Comparison of ENCODE assay signal across 18 mouse cellular contexts in genomic region chr17:35147348-35147747, GRCm38 (mm10). TPM values are rescaled to one million over a fixed set of nuclear protein-coding genes. Genes with fewer than 3 reads are reported as not detected.
DNase-seq lines count a peak whose midpoint lies in the region; ATAC-seq and TF ChIP-seq lines count a peak whose summit lies in the region.
"Had no signal": no experiment of that assay in that cellular context is flagged by ENCODE, and none has a peak within 500 bp of the region (broad histone marks: within the 10 kb centered on the region; RNA-seq: fewer than 3 reads in every experiment).

No protein-coding gene starts in this region.

- no peak for TF ChIP-seq POLR2A in kidney, adult 2 months (IDR thresholded peaks at IDR 0.05; ENCODE audit: low read depth, low read length)
- TF ChIP-seq POLR2A in cerebellum, adult 2 months (IDR thresholded peaks at IDR 0.05; ENCODE audit: borderline replicate concordance, insufficient read depth, low read length): no peak

- H3K27me3 ChIP-seq in forebrain, embryonic 15.5 days: no peaks in the 10 kb centered on the region
- no peaks in the 10 kb centered on the region for H3K27me3 ChIP-seq in forebrain, embryonic 10.5 days (ENCODE audit: poor library complexity, severe bottlenecking)
- H3K27me3 ChIP-seq in kidney, embryonic 16.5 days (ENCODE audit: insufficient read depth, low read length): no peaks in the 10 kb centered on the region
- H3K27me3 ChIP-seq in kidney, adult 2 months (replicated peaks; ENCODE audit: control insufficient read depth, insufficient read depth, low read length): no peaks in the 10 kb centered on the region
- no peaks in the 10 kb centered on the region for H3K27me3 ChIP-seq in stomach, embryonic 16.5 days (ENCODE audit: control insufficient read depth, insufficient read depth, low read length)
- H3K27me3 ChIP-seq in stomach, postnatal 0 days (ENCODE audit: control insufficient read depth, insufficient read depth, low read length): no peaks in the 10 kb centered on the region
- H3K27me3 ChIP-seq in cerebellum, adult 2 months (ENCODE audit: control insufficient read depth, insufficient read depth, low read length): no peaks in the 10 kb centered on the region
- H3K27me3 ChIP-seq: megakaryocyte, embryonic 14.5 days; neural tube, embryonic 12.5 days had no signal

- H3K36me3 ChIP-seq in forebrain, embryonic 15.5 days: peaks cover 96% of the 10 kb centered on the region
- H3K36me3 ChIP-seq in forebrain, embryonic 10.5 days (replicated peaks): peaks cover 99% of the 10 kb centered on the region
- H3K36me3 ChIP-seq in kidney, embryonic 16.5 days (ENCODE audit: insufficient read depth, low read length): peaks cover 92% of the 10 kb centered on the region
- H3K36me3 ChIP-seq in kidney, adult 2 months (ENCODE audit: control insufficient read depth, insufficient read depth, low read length): peaks cover 23% of the 10 kb centered on the region
- peaks cover 43% of the 10 kb centered on the region for H3K36me3 ChIP-seq in stomach, embryonic 16.5 days (ENCODE audit: control insufficient read depth, insufficient read depth, low read length)
- H3K36me3 ChIP-seq in stomach, postnatal 0 days (ENCODE audit: control insufficient read depth, insufficient read depth, low read length): peaks cover 71% of the 10 kb centered on the region

- 63% methylated on average over 3 of the region's 3 CpGs for WGBS in forebrain, embryonic 15.5 days
- WGBS in forebrain, embryonic 10.5 days: 58% methylated on average over 3 of the region's 3 CpGs
- WGBS in kidney, embryonic 16.5 days: 50% methylated on average over 3 of the region's 3 CpGs
- 62% methylated on average over 3 of the region's 3 CpGs for WGBS in kidney, adult 2 months
- WGBS in stomach, embryonic 16.5 days: 54% methylated on average over 3 of the region's 3 CpGs
- WGBS in stomach, postnatal 0 days: 37% methylated on average over 3 of the region's 3 CpGs
- WGBS in cerebellum, adult 2 months: 60% methylated on average over 3 of the region's 3 CpGs

- no peak overlapping the region for H3K4me3 ChIP-seq in forebrain, embryonic 15.5 days
- H3K4me3 ChIP-seq in forebrain, embryonic 10.5 days: no peak overlapping the region
- no peak overlapping the region for H3K4me3 ChIP-seq in kidney, embryonic 16.5 days (ENCODE audit: low read length)
- H3K4me3 ChIP-seq in kidney, adult 2 months (ENCODE audit: insufficient read depth, low read depth, low read length): no peak overlapping the region
- no peak overlapping the region for H3K4me3 ChIP-seq in stomach, embryonic 16.5 days (replicated peaks; ENCODE audit: low read length)
- H3K4me3 ChIP-seq in stomach, postnatal 0 days (ENCODE audit: low read depth, low read length): no peak overlapping the region
- no peak overlapping the region for H3K4me3 ChIP-seq in cerebellum, adult 2 months (replicated peaks; ENCODE audit: insufficient read depth, low read depth, low read length)
- H3K4me3 ChIP-seq: heart, embryonic 10.5 days; megakaryocyte, embryonic 14.5 days; neural tube, embryonic 12.5 days had no signal

- no peak for DNase-seq in forebrain, embryonic 10.5 days (ENCODE audit: extremely low spot score, low spot score)
- no peak for DNase-seq in kidney, adult 2 months
- no peak for DNase-seq in stomach, postnatal 0 days (ENCODE audit: low spot score)
- DNase-seq in cerebellum, adult 2 months: no peak
- no peak for DNase-seq in kidney, postnatal 36 days
- DNase-seq: B cell, adult 2 months; cerebellum, adult 11-12 months; gastrocnemius, postnatal 25 days; heart, postnatal 4 days; kidney, adult 8-10 months; lung, postnatal 10 days; right cerebral cortex, postnatal 25 days had no signal

- no peak for TF ChIP-seq EP300 in stomach, postnatal 0 days (optimal IDR thresholded peaks at IDR 0.05)

- no peaks in the 10 kb centered on the region for H3K9me3 ChIP-seq in forebrain, embryonic 15.5 days
- peaks cover 4% of the 10 kb centered on the region; the same call in 1 of the 2 replicates for H3K9me3 ChIP-seq in forebrain, embryonic 10.5 days
- no peaks in the 10 kb centered on the region; the same call in 1 of the 2 replicates for H3K9me3 ChIP-seq in kidney, embryonic 16.5 days (ENCODE audit: low read length)
- no peaks in the 10 kb centered on the region for H3K9me3 ChIP-seq in stomach, embryonic 16.5 days (replicated peaks; ENCODE audit: control insufficient read depth, low read length)
- no peaks in the 10 kb centered on the region for H3K9me3 ChIP-seq in stomach, postnatal 0 days (ENCODE audit: control insufficient read depth, low read length)
- H3K9me3 ChIP-seq: heart, embryonic 10.5 days; neural tube, embryonic 12.5 days had no signal

- H3K27ac ChIP-seq in forebrain, embryonic 15.5 days (replicated peaks): peak overlapping the region; percentile 0; the same call in 1 of the 2 replicates
- H3K27ac ChIP-seq in forebrain, embryonic 10.5 days: no peak overlapping the region
- peak overlapping the region; percentile 20 for H3K27ac ChIP-seq in kidney, embryonic 16.5 days (ENCODE audit: low read length)
- no peak overlapping the region for H3K27ac ChIP-seq in kidney, adult 2 months (ENCODE audit: insufficient read depth, low read depth, low read length)
- peak overlapping the region; percentile 38; the same call in 1 of the 2 replicates for H3K27ac ChIP-seq in stomach, embryonic 16.5 days (ENCODE audit: low read length)
- H3K27ac ChIP-seq in stomach, postnatal 0 days (replicated peaks): no peak overlapping the region; the same call in 1 of the 2 replicates
- no peak overlapping the region for H3K27ac ChIP-seq in cerebellum, adult 2 months (ENCODE audit: insufficient read depth, low read length)
- H3K27ac ChIP-seq: heart, embryonic 10.5 days; neural tube, embryonic 12.5 days had no signal

- TF ChIP-seq CTCF in kidney, adult 2 months (conservative IDR thresholded peaks at IDR 0.05; ENCODE audit: insufficient read depth, insufficient read length, low read depth, low read length): no peak
- TF ChIP-seq CTCF in stomach, postnatal 0 days (IDR thresholded peaks at IDR 0.05; ENCODE audit: low read depth): no peak
- no peak for TF ChIP-seq CTCF in cerebellum, adult 2 months (IDR thresholded peaks at IDR 0.05; ENCODE audit: borderline replicate concordance, insufficient read depth, low read depth, low read length)

- H3K4me2 ChIP-seq in forebrain, embryonic 15.5 days (replicated peaks): no peak overlapping the region
- no peak overlapping the region for H3K4me2 ChIP-seq in kidney, embryonic 16.5 days (replicated peaks; ENCODE audit: low read depth, low read length)
- no peak overlapping the region for H3K4me2 ChIP-seq in stomach, embryonic 16.5 days (ENCODE audit: low read depth, low read length)
- H3K4me2 ChIP-seq in stomach, postnatal 0 days (replicated peaks; ENCODE audit: low read depth): no peak overlapping the region
- H3K4me2 ChIP-seq: neural tube, embryonic 12.5 days had no signal

- no peak overlapping the region for H3K9ac ChIP-seq in forebrain, embryonic 15.5 days (replicated peaks)
- H3K9ac ChIP-seq in kidney, embryonic 16.5 days (replicated peaks; ENCODE audit: low read length): no peak overlapping the region
- H3K9ac ChIP-seq in stomach, embryonic 16.5 days (ENCODE audit: low read length): no peak overlapping the region
- H3K9ac ChIP-seq in stomach, postnatal 0 days (ENCODE audit: low read length): no peak overlapping the region

- no peaks in the 10 kb centered on the region for H3K4me1 ChIP-seq in forebrain, embryonic 15.5 days
- H3K4me1 ChIP-seq in forebrain, embryonic 10.5 days: no peaks in the 10 kb centered on the region
- H3K4me1 ChIP-seq in kidney, embryonic 16.5 days (ENCODE audit: insufficient read depth, low read length): no peaks in the 10 kb centered on the region
- no peaks in the 10 kb centered on the region; the same call in 1 of the 2 replicates for H3K4me1 ChIP-seq in kidney, adult 2 months (ENCODE audit: control insufficient read depth, insufficient read depth, low read length)
- H3K4me1 ChIP-seq in stomach, embryonic 16.5 days (ENCODE audit: control insufficient read depth, insufficient read depth, low read length): no peaks in the 10 kb centered on the region
- H3K4me1 ChIP-seq in stomach, postnatal 0 days (replicated peaks; ENCODE audit: control insufficient read depth, insufficient read depth): no peaks in the 10 kb centered on the region
- H3K4me1 ChIP-seq in cerebellum, adult 2 months (ENCODE audit: control insufficient read depth, insufficient read depth, low read length): no peaks in the 10 kb centered on the region
- H3K4me1 ChIP-seq: heart, embryonic 10.5 days; megakaryocyte, embryonic 14.5 days; neural tube, embryonic 12.5 days had no signal

- no peak for ATAC-seq in forebrain, embryonic 15.5 days (replicated peaks)
- ATAC-seq in kidney, embryonic 16.5 days (ENCODE audit: low FRiP score, low TSS enrichment): no peak
- no peak for ATAC-seq in stomach, embryonic 16.5 days (ENCODE audit: insufficient read depth, low FRiP score)
- ATAC-seq in stomach, postnatal 0 days (ENCODE audit: low FRiP score, low TSS enrichment): no peak

RNA-seq across cellular contexts. Expression of gene Bag6, which starts 12.4 kb away (rescaled TPM):
- 92.3 and 93.8 TPM in 2 replicates for polyA plus RNA-seq in forebrain, embryonic 15.5 days (2015; fragmentation: Nextera tagmentation; extraction: Ambion mirVana)
- 65.9 and 69.0 TPM in 2 replicates for polyA plus RNA-seq in forebrain, embryonic 10.5 days (2016; fragmentation: Nextera tagmentation; extraction: Ambion mirVana)
- 56.4 TPM in 2 replicates for polyA plus RNA-seq in kidney, embryonic 16.5 days (2015; fragmentation: Nextera tagmentation; extraction: Ambion mirVana)
- polyA plus RNA-seq in kidney, adult 2 months (2012; rRNA removed): 145 and 160 TPM in 2 replicates
- polyA plus RNA-seq in stomach, embryonic 16.5 days (2015; fragmentation: Nextera tagmentation; extraction: Ambion mirVana): 41.2 and 48.4 TPM in 2 replicates
- 28.1 and 30.6 TPM in 2 replicates for polyA plus RNA-seq in stomach, postnatal 0 days (2015; fragmentation: Nextera tagmentation; extraction: Ambion mirVana)
- polyA plus RNA-seq in cerebellum, adult 2 months (2012; rRNA removed): 211 and 226 TPM in 2 replicates

RNA-seq across cellular contexts. Expression of gene Apom, which starts 15.5 kb away (rescaled TPM):
- 0.28 and 0.31 TPM in 2 replicates for polyA plus RNA-seq in forebrain, embryonic 15.5 days (2015; fragmentation: Nextera tagmentation; extraction: Ambion mirVana)
- 0.74 and 0.97 TPM in 2 replicates for polyA plus RNA-seq in forebrain, embryonic 10.5 days (2016; fragmentation: Nextera tagmentation; extraction: Ambion mirVana)
- 22.2 and 27.5 TPM in 2 replicates for polyA plus RNA-seq in kidney, embryonic 16.5 days (2015; fragmentation: Nextera tagmentation; extraction: Ambion mirVana)
- 138 and 157 TPM in 2 replicates for polyA plus RNA-seq in kidney, adult 2 months (2012; rRNA removed)
- polyA plus RNA-seq in stomach, embryonic 16.5 days (2015; fragmentation: Nextera tagmentation; extraction: Ambion mirVana): 24.9 and 34.0 TPM in 2 replicates
- 1.3 and 3.2 TPM in 2 replicates for polyA plus RNA-seq in stomach, postnatal 0 days (2015; fragmentation: Nextera tagmentation; extraction: Ambion mirVana)
- polyA plus RNA-seq in cerebellum, adult 2 months (2012; rRNA removed): 0.21 and 0.28 TPM in 2 replicates

RNA-seq across cellular contexts. Expression of gene Prrc2a, which starts 17.3 kb away (rescaled TPM):
- polyA plus RNA-seq in forebrain, embryonic 15.5 days (2015; fragmentation: Nextera tagmentation; extraction: Ambion mirVana): 185 and 208 TPM in 2 replicates
- polyA plus RNA-seq in forebrain, embryonic 10.5 days (2016; fragmentation: Nextera tagmentation; extraction: Ambion mirVana): 195 and 200 TPM in 2 replicates
- 166 and 215 TPM in 2 replicates for polyA plus RNA-seq in kidney, embryonic 16.5 days (2015; fragmentation: Nextera tagmentation; extraction: Ambion mirVana)
- polyA plus RNA-seq in kidney, adult 2 months (2012; rRNA removed): 237 and 272 TPM in 2 replicates
- polyA plus RNA-seq in stomach, embryonic 16.5 days (2015; fragmentation: Nextera tagmentation; extraction: Ambion mirVana): 111 and 125 TPM in 2 replicates
- 45.4 and 49.3 TPM in 2 replicates for polyA plus RNA-seq in stomach, postnatal 0 days (2015; fragmentation: Nextera tagmentation; extraction: Ambion mirVana)
- 277 and 289 TPM in 2 replicates for polyA plus RNA-seq in cerebellum, adult 2 months (2012; rRNA removed)

RNA-seq across cellular contexts. Expression of gene D17H6S53E, which starts 21.2 kb away (rescaled TPM):
- 8.7 TPM in 2 replicates for polyA plus RNA-seq in forebrain, embryonic 15.5 days (2015; fragmentation: Nextera tagmentation; extraction: Ambion mirVana)
- 7.8 and 10.6 TPM in 2 replicates for polyA plus RNA-seq in forebrain, embryonic 10.5 days (2016; fragmentation: Nextera tagmentation; extraction: Ambion mirVana)
- 8.5 and 12.0 TPM in 2 replicates for polyA plus RNA-seq in kidney, embryonic 16.5 days (2015; fragmentation: Nextera tagmentation; extraction: Ambion mirVana)
- 10.7 and 12.9 TPM in 2 replicates for polyA plus RNA-seq in kidney, adult 2 months (2012; rRNA removed)
- polyA plus RNA-seq in stomach, embryonic 16.5 days (2015; fragmentation: Nextera tagmentation; extraction: Ambion mirVana): 11.7 and 14.2 TPM in 2 replicates
- 14.4 and 15.5 TPM in 2 replicates for polyA plus RNA-seq in stomach, postnatal 0 days (2015; fragmentation: Nextera tagmentation; extraction: Ambion mirVana)
- 12.3 and 14.6 TPM in 2 replicates for polyA plus RNA-seq in cerebellum, adult 2 months (2012; rRNA removed)

RNA-seq across cellular contexts. Expression of gene Csnk2b, which starts 25.5 kb away (rescaled TPM):
- 307 and 309 TPM in 2 replicates for polyA plus RNA-seq in forebrain, embryonic 15.5 days (2015; fragmentation: Nextera tagmentation; extraction: Ambion mirVana)
- polyA plus RNA-seq in forebrain, embryonic 10.5 days (2016; fragmentation: Nextera tagmentation; extraction: Ambion mirVana): 290 and 303 TPM in 2 replicates
- polyA plus RNA-seq in kidney, embryonic 16.5 days (2015; fragmentation: Nextera tagmentation; extraction: Ambion mirVana): 293 and 308 TPM in 2 replicates
- 434 and 474 TPM in 2 replicates for polyA plus RNA-seq in kidney, adult 2 months (2012; rRNA removed)
- polyA plus RNA-seq in stomach, embryonic 16.5 days (2015; fragmentation: Nextera tagmentation; extraction: Ambion mirVana): 245 and 269 TPM in 2 replicates
- polyA plus RNA-seq in stomach, postnatal 0 days (2015; fragmentation: Nextera tagmentation; extraction: Ambion mirVana): 323 and 329 TPM in 2 replicates
- polyA plus RNA-seq in cerebellum, adult 2 months (2012; rRNA removed): 231 TPM in 2 replicates

Comparison
In these comparisons a context has a peak if more than half of its experiments do, and no peak if none do; other contexts are left out.
1. H3K27ac ChIP-seq: peak in forebrain, embryonic 15.5 days (single experiment), kidney, embryonic 16.5 days (single experiment) and stomach, embryonic 16.5 days (single experiment); none in forebrain, embryonic 10.5 days (single experiment), kidney, adult 2 months (single experiment), stomach, postnatal 0 days (single experiment) and cerebellum, adult 2 months (single experiment).